ENCODE assay signal across 8 mouse cellular contexts in the genomic region with DNA sequence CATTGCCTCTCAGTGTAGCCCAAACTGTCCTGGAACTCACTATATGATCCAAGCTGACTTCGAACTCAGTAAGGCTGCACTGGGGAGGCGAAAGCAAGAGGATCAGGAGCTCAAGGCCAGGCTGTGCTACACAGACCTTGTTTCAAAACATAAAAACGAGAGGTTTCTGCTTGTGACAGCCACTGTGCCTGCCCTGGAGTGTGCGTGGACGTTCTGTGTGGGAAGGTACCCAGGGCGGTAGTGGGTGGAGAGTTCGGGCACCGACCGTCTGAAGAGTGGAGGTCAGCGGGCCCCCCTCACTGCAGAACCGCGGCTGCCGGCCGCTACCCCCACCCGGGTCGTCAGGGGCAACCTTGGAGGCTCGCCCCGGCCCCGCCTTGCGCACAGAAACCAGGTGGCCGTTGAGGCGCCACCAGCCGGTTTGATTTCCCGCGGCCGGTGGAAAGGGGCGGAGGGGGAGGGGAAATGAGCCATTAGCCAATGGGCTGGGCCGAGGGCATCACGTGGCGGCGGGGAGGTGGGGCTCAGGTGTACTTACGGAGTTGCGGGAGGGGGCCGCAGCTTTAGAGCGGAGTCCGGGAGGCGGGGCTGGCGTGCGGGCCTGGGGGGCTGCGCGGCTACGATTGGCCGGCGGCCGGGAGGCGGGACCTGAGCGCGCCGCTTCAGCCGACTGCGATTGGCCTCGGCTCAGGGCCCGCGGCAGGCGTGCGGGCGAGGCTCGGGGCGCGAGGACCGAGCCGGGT. TPM values are rescaled to one million over a fixed set of nuclear protein-coding genes. Genes with fewer than 3 reads are reported as not detected.
DNase-seq lines count a peak whose midpoint lies in the region; ATAC-seq and TF ChIP-seq lines count a peak whose summit lies in the region.

TSS of gene Ybx2 (plus strand) at position 660 of the 743 bp plus-strand sequence.

- H3K36me3 ChIP-seq in ES-Bruce4 (ENCODE audit: control insufficient read depth, insufficient read depth, low read length, poor library complexity, severe bottlenecking), result no peaks in the 10 kb centered on the region; the same call in 1 of the 2 replicates
- no peaks in the 10 kb centered on the region for H3K36me3 ChIP-seq in forebrain, embryonic 13.5 days (ENCODE audit: poor library complexity, severe bottlenecking)
- H3K36me3 ChIP-seq in heart, embryonic 16.5 days (ENCODE audit: control insufficient read depth, insufficient read depth), result no peaks in the 10 kb centered on the region
- no peaks in the 10 kb centered on the region for H3K36me3 ChIP-seq in liver, embryonic 15.5 days (replicated peaks)
- H3K36me3 ChIP-seq in neural tube, embryonic 12.5 days, result no peaks in the 10 kb centered on the region

- DNase-seq in kidney, postnatal 25 days, result peak; percentile 94 to 97
- DNase-seq in telencephalon, adult 2 months (ENCODE audit: low read depth, low spot score), result peak; percentile 62

- TF ChIP-seq CTCF in ES-Bruce4 (IDR thresholded peaks at IDR 0.05; ENCODE audit: low read depth, low read length), result no peak

- H3K9me3 ChIP-seq in ES-Bruce4 (replicated peaks; ENCODE audit: control insufficient read depth, insufficient read depth, low read length, poor library complexity, severe bottlenecking), result no peaks in the 10 kb centered on the region
- H3K9me3 ChIP-seq in forebrain, embryonic 13.5 days (replicated peaks), result no peaks in the 10 kb centered on the region
- no peaks in the 10 kb centered on the region for H3K9me3 ChIP-seq in heart, embryonic 16.5 days (replicated peaks; ENCODE audit: control insufficient read depth, low read length)
- no peaks in the 10 kb centered on the region for H3K9me3 ChIP-seq in liver, embryonic 15.5 days (replicated peaks)
- H3K9me3 ChIP-seq in neural tube, embryonic 12.5 days, result no peaks in the 10 kb centered on the region

- H3K4me2 ChIP-seq in forebrain, embryonic 13.5 days, result peak within 1 kb of the TSS; percentile 100
- H3K4me2 ChIP-seq in heart, embryonic 16.5 days (ENCODE audit: low read depth, low read length), result peak within 1 kb of the TSS; percentile 100
- H3K4me2 ChIP-seq in liver, embryonic 15.5 days, result peak within 1 kb of the TSS; percentile 92
- H3K4me2 ChIP-seq in neural tube, embryonic 12.5 days (replicated peaks), result peak within 1 kb of the TSS; percentile 100

- TF ChIP-seq POLR2A in ES-Bruce4 (IDR thresholded peaks at IDR 0.05; ENCODE audit: insufficient read depth, low read length), result no peak

- peak within 1 kb of the TSS; percentile 94 for H3K9ac ChIP-seq in ES-Bruce4 (ENCODE audit: low read depth, poor library complexity, severe bottlenecking)
- peak within 1 kb of the TSS; percentile 70 for H3K9ac ChIP-seq in forebrain, embryonic 13.5 days
- peak within 1 kb of the TSS; percentile 66 for H3K9ac ChIP-seq in heart, embryonic 16.5 days (ENCODE audit: low read length)
- H3K9ac ChIP-seq in liver, embryonic 15.5 days, result peak within 1 kb of the TSS; percentile 37
- H3K9ac ChIP-seq in neural tube, embryonic 12.5 days, result peak within 1 kb of the TSS; percentile 64

- no peaks in the 10 kb centered on the region for H3K27me3 ChIP-seq in ES-Bruce4 (ENCODE audit: control insufficient read depth, insufficient read depth, low read length, poor library complexity, severe bottlenecking)
- H3K27me3 ChIP-seq in forebrain, embryonic 13.5 days, result peaks cover 44% of the 10 kb centered on the region
- H3K27me3 ChIP-seq in heart, embryonic 16.5 days (ENCODE audit: control insufficient read depth, insufficient read depth, low read length), result 0 out of 2 replicates have a peak, but pooled peaks cover 6% of the 10 kb centered on the region
- peaks cover 65% of the 10 kb centered on the region for H3K27me3 ChIP-seq in liver, embryonic 15.5 days
- peaks cover 41% of the 10 kb centered on the region for H3K27me3 ChIP-seq in neural tube, embryonic 12.5 days (replicated peaks)

- WGBS in forebrain, embryonic 13.5 days, result 1% methylated on average over 47 of the region's 62 CpGs
- 2% methylated on average over 57 of the region's 62 CpGs for WGBS in heart, embryonic 16.5 days
- WGBS in liver, embryonic 15.5 days (ENCODE audit: insufficient replicate concordance), result 2% methylated on average over 62 of the region's 62 CpGs
- WGBS in neural tube, embryonic 12.5 days, result 2% methylated on average over 53 of the region's 62 CpGs

- peak within 1 kb of the TSS; percentile 69 for H3K4me3 ChIP-seq in ES-Bruce4 (ENCODE audit: low read depth, low read length)
- peak within 1 kb of the TSS; percentile 56 for H3K4me3 ChIP-seq in forebrain, embryonic 13.5 days
- peak within 1 kb of the TSS; percentile 65 for H3K4me3 ChIP-seq in heart, embryonic 16.5 days (ENCODE audit: low read length)
- peak within 1 kb of the TSS; percentile 57 for H3K4me3 ChIP-seq in liver, embryonic 15.5 days (replicated peaks)
- H3K4me3 ChIP-seq in neural tube, embryonic 12.5 days, result peak within 1 kb of the TSS; percentile 56

- H3K4me1 ChIP-seq in ES-Bruce4 (ENCODE audit: control insufficient read depth, insufficient read depth, low read length), result peaks cover 9% of the 10 kb centered on the region
- H3K4me1 ChIP-seq in forebrain, embryonic 13.5 days, result peaks cover 25% of the 10 kb centered on the region
- H3K4me1 ChIP-seq in heart, embryonic 16.5 days (ENCODE audit: control insufficient read depth, insufficient read depth, low read length), result peaks cover 33% of the 10 kb centered on the region
- peaks cover 46% of the 10 kb centered on the region for H3K4me1 ChIP-seq in liver, embryonic 15.5 days (replicated peaks)
- H3K4me1 ChIP-seq in neural tube, embryonic 12.5 days, result peaks cover 23% of the 10 kb centered on the region

- ATAC-seq in cerebellum, adult (ENCODE audit: insufficient number of reproducible peaks, low FRiP score, low TSS enrichment), result peak; percentile 75; the same call in 1 of the 2 replicates
- ATAC-seq in forebrain, embryonic 13.5 days, result peak; percentile 92
- ATAC-seq in heart, embryonic 16.5 days (replicated peaks; ENCODE audit: extremely low read depth, insufficient read depth, low FRiP score), result peak; percentile 83
- ATAC-seq in liver, embryonic 15.5 days (ENCODE audit: insufficient read depth), result peak; percentile 72
- peak; percentile 86 for ATAC-seq in neural tube, embryonic 12.5 days (ENCODE audit: low FRiP score, low read depth)

- H3K27ac ChIP-seq in ES-Bruce4 (ENCODE audit: insufficient read depth, low read length), result no peak within 1 kb of the TSS
- no peak within 1 kb of the TSS; the same call in 1 of the 2 replicates for H3K27ac ChIP-seq in forebrain, embryonic 13.5 days
- peak within 1 kb of the TSS; percentile 60 for H3K27ac ChIP-seq in heart, embryonic 16.5 days (ENCODE audit: low read length)
- H3K27ac ChIP-seq in liver, embryonic 15.5 days (replicated peaks), result no peak within 1 kb of the TSS
- H3K27ac ChIP-seq in neural tube, embryonic 12.5 days, result no peak within 1 kb of the TSS; the same call in 1 of the 2 replicates

- TF ChIP-seq EP300 in ES-Bruce4 (IDR thresholded peaks at IDR 0.05; ENCODE audit: insufficient read depth, low read depth, low read length), result no peak

RNA-seq across cellular contexts. Expression of gene Ybx2, which starts in this region (rescaled TPM):
- 55.2 and 57.2 TPM in 2 replicates for polyA plus RNA-seq in ES-Bruce4 (2011; ENCODE audit: insufficient read depth, insufficient read length, low read depth, missing spikeins)
- 4.5 and 6.0 TPM in 2 replicates for polyA plus RNA-seq in forebrain, embryonic 13.5 days (2015; fragmentation: Nextera tagmentation; extraction: Ambion mirVana)
- polyA plus RNA-seq in heart, embryonic 16.5 days (2015; fragmentation: Nextera tagmentation; extraction: Ambion mirVana), result 5.3 and 7.3 TPM in 2 replicates
- polyA plus RNA-seq in liver, embryonic 15.5 days (2015; fragmentation: Nextera tagmentation; extraction: Ambion mirVana), result not detected in 2 replicates
- polyA plus RNA-seq in neural tube, embryonic 12.5 days (2016; fragmentation: Nextera tagmentation; extraction: Ambion mirVana), result 5.5 and 6.0 TPM in 2 replicates

Comparison
In these comparisons a context has a peak if more than half of its experiments do, and no peak if none do; other contexts are left out.
1. Peak in ATAC-seq, H3K4me3 ChIP-seq, H3K9ac ChIP-seq and H3K4me2 ChIP-seq in liver, embryonic 15.5 days; RNA of the gene not detected or under 1 TPM.
2. H3K9ac ChIP-seq: peak in every context shown above with its lines; median percentile 94 in ES-Bruce4; 70 in forebrain, embryonic 13.5 days; 66 in heart, embryonic 16.5 days; 64 in neural tube, embryonic 12.5 days; 37 in liver, embryonic 15.5 days.